Mouse (Mus musculus): ENCODE results near the gene Dusp21. TPM values are rescaled to one million over a fixed set of nuclear protein-coding genes. Genes with fewer than 3 reads are reported as not detected.

Gene Dusp21
- total and polyA plus RNA-seq, 3 experiments, result not detected

- TF ChIP-seq GATA1 (IDR thresholded peaks at IDR 0.05; ENCODE audit: borderline replicate concordance, low read length) (no peak), TAL1 (conservative IDR thresholded peaks at IDR 0.05; ENCODE audit: low read depth, low read length) (0 out of 2 replicates have a peak, but pooled peaks have one; percentile 11)
- H3K4me3 ChIP-seq (ENCODE audit: low read depth, low read length), result peak overlapping the region; percentile 81
- DNase-seq (ENCODE audit: low spot score) (peak; percentile 12), ATAC-seq (ENCODE audit: extremely low read depth, insufficient number of reproducible peaks, low FRiP score, poor library complexity, severe bottlenecking) (no peak)
- no peaks in the 10 kb centered on the region for H3K36me3 ChIP-seq (replicated peaks)
- no peaks in the 10 kb centered on the region for H3K4me1 ChIP-seq (ENCODE audit: insufficient read depth, low read depth, low read length)
- H3K9me3 ChIP-seq (replicated peaks), result no peaks in the 10 kb centered on the region
- H3K27me3 ChIP-seq (ENCODE audit: insufficient read depth, low read length), result no peaks in the 10 kb centered on the region
These were observed 18.4 kb downstream of the Dusp21 start for GRCm38 (mm10) chrX:18163917-18164624.

- no peak for TF ChIP-seq GATA1 (IDR thresholded peaks at IDR 0.05; ENCODE audit: borderline replicate concordance, low read length)
- no peak for TF ChIP-seq POLR2AphosphoS5 (IDR thresholded peaks at IDR 0.05; ENCODE audit: insufficient replicate concordance, low read depth, low read length)
- no peak for TF ChIP-seq CTCF (IDR thresholded peaks at IDR 0.05; ENCODE audit: low read depth, low read length)
- no peak for TF ChIP-seq TAL1 (conservative IDR thresholded peaks at IDR 0.05; ENCODE audit: low read depth, low read length)
- no peak for TF ChIP-seq GATA2 (IDR thresholded peaks at IDR 0.05; ENCODE audit: borderline replicate concordance, low read depth, low read length)
- ATAC-seq (ENCODE audit: extremely low read depth, insufficient number of reproducible peaks, low FRiP score, poor library complexity, severe bottlenecking) (no peak), DNase-seq (ENCODE audit: low spot score) (no peak)
- H3K4me3 ChIP-seq (ENCODE audit: low read depth, low read length), result no peak overlapping the region
- H3K36me3 ChIP-seq (replicated peaks), result no peaks in the 10 kb centered on the region
- H3K27me3 ChIP-seq (ENCODE audit: insufficient read depth, low read length), result no peaks in the 10 kb centered on the region
- no peaks in the 10 kb centered on the region for H3K4me1 ChIP-seq (ENCODE audit: insufficient read depth, low read depth, low read length)
- no peaks in the 10 kb centered on the region for H3K9me3 ChIP-seq (replicated peaks)
These were observed 19.5 kb downstream of the Dusp21 start for GRCm38 (mm10) chrX:18165121-18165520.

- DNase-seq (ENCODE audit: low spot score), result no peak
- no peak overlapping the region for H3K4me3 ChIP-seq (ENCODE audit: low read depth, low read length)
These were observed 21.3 kb downstream of the Dusp21 start for GRCm38 (mm10) chrX:18166961-18167360.

GRCm38 (mm10) chrX:18168940-18169339, 23.3 kb downstream of the Dusp21 start:
- DNase-seq (ENCODE audit: low spot score) (no peak), ATAC-seq (ENCODE audit: extremely low read depth, insufficient number of reproducible peaks, low FRiP score, poor library complexity, severe bottlenecking) (no peak)
- Histone ChIP-seq H3K36me3 (replicated peaks) (no peaks in the 10 kb centered on the region), H3K4me3 (ENCODE audit: low read depth, low read length) (no peak overlapping the region), H3K9me3 (replicated peaks) (no peaks in the 10 kb centered on the region), H3K4me1 (ENCODE audit: insufficient read depth, low read depth, low read length) (peaks cover 3% of the 10 kb centered on the region), H3K27me3 (ENCODE audit: insufficient read depth, low read length) (no peaks in the 10 kb centered on the region)
- no peak for TF ChIP-seq GATA1 (IDR thresholded peaks at IDR 0.05; ENCODE audit: borderline replicate concordance, low read length)
- no peak for TF ChIP-seq CTCF (IDR thresholded peaks at IDR 0.05; ENCODE audit: low read depth, low read length)
- no peak for TF ChIP-seq GATA2 (IDR thresholded peaks at IDR 0.05; ENCODE audit: borderline replicate concordance, low read depth, low read length)
- no peak for TF ChIP-seq TAL1 (conservative IDR thresholded peaks at IDR 0.05; ENCODE audit: low read depth, low read length)
- TF ChIP-seq POLR2AphosphoS5 (IDR thresholded peaks at IDR 0.05; ENCODE audit: insufficient replicate concordance, low read depth, low read length), result no peak

More at GRCm38 (mm10) chrX:18166961-18167360, 21.3 kb downstream of the Dusp21 start:
- no peak for TF ChIP-seq POLR2AphosphoS5 (IDR thresholded peaks at IDR 0.05; ENCODE audit: insufficient replicate concordance, low read depth, low read length)
- TF ChIP-seq GATA2 (IDR thresholded peaks at IDR 0.05; ENCODE audit: borderline replicate concordance, low read depth, low read length), result no peak
- no peak for TF ChIP-seq CTCF (IDR thresholded peaks at IDR 0.05; ENCODE audit: low read depth, low read length)
- TF ChIP-seq GATA1 (IDR thresholded peaks at IDR 0.05; ENCODE audit: borderline replicate concordance, low read length), result no peak
- Histone ChIP-seq H3K9me3 (replicated peaks) (no peaks in the 10 kb centered on the region), H3K4me1 (ENCODE audit: insufficient read depth, low read depth, low read length) (no peaks in the 10 kb centered on the region), H3K27me3 (ENCODE audit: insufficient read depth, low read length) (no peaks in the 10 kb centered on the region), H3K36me3 (replicated peaks) (no peaks in the 10 kb centered on the region)
- ATAC-seq (ENCODE audit: extremely low read depth, insufficient number of reproducible peaks, low FRiP score, poor library complexity, severe bottlenecking), result no peak

- H3K27me3 ChIP-seq (ENCODE audit: insufficient read depth, low read length), result no peaks in the 10 kb centered on the region
- peaks cover 24% of the 10 kb centered on the region for H3K4me1 ChIP-seq (ENCODE audit: insufficient read depth, low read depth, low read length)
- H3K4me3 ChIP-seq (ENCODE audit: low read depth, low read length), result no peak overlapping the region
- TF ChIP-seq CTCF (IDR thresholded peaks at IDR 0.05; ENCODE audit: low read depth, low read length) (no peak), GATA1 (IDR thresholded peaks at IDR 0.05; ENCODE audit: borderline replicate concordance, low read length) (no peak), POLR2AphosphoS5 (IDR thresholded peaks at IDR 0.05; ENCODE audit: insufficient replicate concordance, low read depth, low read length) (no peak), GATA2 (IDR thresholded peaks at IDR 0.05; ENCODE audit: borderline replicate concordance, low read depth, low read length) (no peak), TAL1 (conservative IDR thresholded peaks at IDR 0.05; ENCODE audit: low read depth, low read length) (no peak)
- no peak for DNase-seq (ENCODE audit: low spot score)
- H3K36me3 ChIP-seq (replicated peaks), result no peaks in the 10 kb centered on the region
- H3K9me3 ChIP-seq (replicated peaks), result no peaks in the 10 kb centered on the region
- ATAC-seq (ENCODE audit: extremely low read depth, insufficient number of reproducible peaks, low FRiP score, poor library complexity, severe bottlenecking), result no peak
These were observed 29.2 kb downstream of the Dusp21 start for GRCm38 (mm10) chrX:18174831-18175230.

GRCm38 (mm10) chrX:18177803-18178202, 32.1 kb downstream of the Dusp21 start:
- no peak for TF ChIP-seq CTCF (IDR thresholded peaks at IDR 0.05; ENCODE audit: low read depth, low read length)
- TF ChIP-seq TAL1 (conservative IDR thresholded peaks at IDR 0.05; ENCODE audit: low read depth, low read length), result no peak
- TF ChIP-seq GATA2 (IDR thresholded peaks at IDR 0.05; ENCODE audit: borderline replicate concordance, low read depth, low read length), result no peak
- TF ChIP-seq POLR2AphosphoS5 (IDR thresholded peaks at IDR 0.05; ENCODE audit: insufficient replicate concordance, low read depth, low read length), result no peak
- no peak for TF ChIP-seq GATA1 (IDR thresholded peaks at IDR 0.05; ENCODE audit: borderline replicate concordance, low read length)
- H3K27me3 ChIP-seq (ENCODE audit: insufficient read depth, low read length), result no peaks in the 10 kb centered on the region
- no peaks in the 10 kb centered on the region for H3K9me3 ChIP-seq (replicated peaks)
- ATAC-seq (ENCODE audit: extremely low read depth, insufficient number of reproducible peaks, low FRiP score, poor library complexity, severe bottlenecking) (no peak), DNase-seq (ENCODE audit: low spot score) (no peak)
- H3K4me1 ChIP-seq (ENCODE audit: insufficient read depth, low read depth, low read length), result peaks cover 33% of the 10 kb centered on the region
- H3K4me3 ChIP-seq (ENCODE audit: low read depth, low read length), result no peak overlapping the region; the same call in 1 of the 2 replicates
- no peaks in the 10 kb centered on the region for H3K36me3 ChIP-seq (replicated peaks)

Measured in G1E (cell line).